14 mouse cellular contexts compared by ENCODE assay signal in genomic region chr14:48055861-48056260, GRCm38 (mm10).
"Had no signal": no experiment of that assay in that cellular context is flagged by ENCODE, and none has a peak within 500 bp of the region (broad histone marks: within the 10 kb centered on the region; RNA-seq: fewer than 3 reads in every experiment).

No protein-coding gene starts in this region.

- DNase-seq: liver, postnatal 0 days; lung, adult 2 months; lung, postnatal 14 days; lung, postnatal 36 days; right cerebral cortex, postnatal 14 days; thymus, adult 2 months; thymus, postnatal 25 days; thymus, postnatal 4 days had no signal

- H3K27me3 ChIP-seq: lung, embryonic 15.5 days; midbrain, embryonic 13.5 days; midbrain, embryonic 15.5 days; neural tube, embryonic 12.5 days; stomach, embryonic 15.5 days had no signal

- H3K36me3 ChIP-seq: lung, embryonic 15.5 days; midbrain, embryonic 13.5 days; midbrain, embryonic 15.5 days; neural tube, embryonic 12.5 days; stomach, embryonic 15.5 days had no signal

- H3K9me3 ChIP-seq: lung, embryonic 15.5 days; midbrain, embryonic 13.5 days; midbrain, embryonic 15.5 days; stomach, embryonic 15.5 days had no signal

- ATAC-seq: liver, postnatal 0 days; lung, postnatal 0 days; midbrain, embryonic 13.5 days; midbrain, embryonic 15.5 days had no signal

- H3K4me1 ChIP-seq: lung, embryonic 15.5 days; stomach, embryonic 15.5 days had no signal

- H3K4me3 ChIP-seq: lung, embryonic 15.5 days; midbrain, embryonic 13.5 days; midbrain, embryonic 15.5 days; neural tube, embryonic 12.5 days; stomach, embryonic 15.5 days had no signal
